Mouse (Mus musculus) kidney, postnatal 0 days (tissue): ENCODE data around the gene Tdpoz5. TPM values are rescaled to one million over a fixed set of nuclear protein-coding genes. Genes with fewer than 3 reads are reported as not detected.
"Not testable (repeated sequence)": the region's sequence is repeated elsewhere in the genome, so short reads cannot be mapped to it uniquely, and the experiment has no call there.

ENCODE experiments used
- ATAC-seq: fragments of 200-750 bp; cut with Nextera tagmentation; replicated peaks from 2 replicates; pipeline ENCODE4 v1.8.0; 2017; ENCODE audit warnings: low read depth, moderate number of reproducible peaks, moderate TSS enrichment, moderate library complexity; ENCODE audit not compliant: low FRiP score
- DNase-seq: peaks from one replicate; pipeline ENCODE4 v3.0.0-alpha.2; 2016; ENCODE audit warnings: low spot score
- H3K27ac ChIP-seq: fragments of 300-500 bp; sonication (generic); 2 replicates; pipeline ENCODE4 v1.5.1; 2014; ENCODE audit warnings: mild to moderate bottlenecking
- H3K27me3 ChIP-seq: fragments of 300-500 bp; sonication (generic); 2 replicates; pipeline ENCODE4 v1.6.1; 2014; ENCODE audit warnings: low read length, mixed read lengths; ENCODE audit not compliant: insufficient read depth
- H3K36me3 ChIP-seq: fragments of 300-500 bp; sonication (generic); 2 replicates; pipeline ENCODE4 v1.6.1; 2014; ENCODE audit warnings: low read length, mixed read lengths; ENCODE audit not compliant: insufficient read depth
- H3K4me1 ChIP-seq: fragments of 300-500 bp; sonication (generic); replicated peaks from 2 replicates; pipeline ENCODE4 v1.6.1; 2014; ENCODE audit warnings: antibody characterized with exemption, low read length, mixed read lengths; ENCODE audit not compliant: insufficient read depth
- H3K4me2 ChIP-seq: fragments of 300-500 bp; sonication (generic); 2 replicates; pipeline ENCODE4 v1.6.1; 2014; ENCODE audit warnings: mild to moderate bottlenecking, low read length, moderate library complexity, mixed read lengths
- H3K4me3 ChIP-seq: fragments of 300-500 bp; sonication (generic); replicated peaks from 2 replicates; pipeline ENCODE4 v1.5.1; 2014; ENCODE audit warnings: low read depth, low read length
- H3K9ac ChIP-seq: fragments of 300-500 bp; sonication (generic); 2 replicates; pipeline ENCODE4 v1.6.1; 2014; ENCODE audit warnings: low read depth, low read length
- H3K9me3 ChIP-seq: fragments of 300-500 bp; sonication (generic); replicated peaks from 2 replicates; pipeline ENCODE4 v1.6.1; 2016; ENCODE audit warnings: low read length, inconsistent platforms, mixed read lengths
- WGBS: fragments of 180-500 bp; shearing (Covaris S2); extraction: QIAGEN DNeasy Blood & Tissue Kit; methylation state at CpG from one replicate; pipeline ENCODE4 v1.1.7; 2014; 5-methylcytosine and 5-hydroxymethylcytosine counted together
- polyA plus RNA-seq: library from polyadenylated mRNA; unstranded; fragments of >200 nt; fragmentation: Nextera tagmentation; extraction: Ambion mirVana; gene quantifications from 2 replicates; pipeline ENCODE4 v1.2.1, GENCODE M21; 2015

Tdpoz5 gene
- not detected in 2 replicates for polyA plus RNA-seq

- DNase-seq, H3K27me3 ChIP-seq, H3K4me1 ChIP-seq, ATAC-seq, H3K9me3 ChIP-seq, H3K9ac ChIP-seq, H3K27ac ChIP-seq, H3K4me2 ChIP-seq, H3K4me3 ChIP-seq, H3K36me3 ChIP-seq: not testable (repeated sequence)
- WGBS: 84% methylated on average over 2 of the region's 4 CpGs
Measured at GRCm38 (mm10) chr3:93961214-93961613, at the start of gene Tdpoz5. Gene Tdpoz5 (minus strand): TSS chr3:93961314.

DNA sequence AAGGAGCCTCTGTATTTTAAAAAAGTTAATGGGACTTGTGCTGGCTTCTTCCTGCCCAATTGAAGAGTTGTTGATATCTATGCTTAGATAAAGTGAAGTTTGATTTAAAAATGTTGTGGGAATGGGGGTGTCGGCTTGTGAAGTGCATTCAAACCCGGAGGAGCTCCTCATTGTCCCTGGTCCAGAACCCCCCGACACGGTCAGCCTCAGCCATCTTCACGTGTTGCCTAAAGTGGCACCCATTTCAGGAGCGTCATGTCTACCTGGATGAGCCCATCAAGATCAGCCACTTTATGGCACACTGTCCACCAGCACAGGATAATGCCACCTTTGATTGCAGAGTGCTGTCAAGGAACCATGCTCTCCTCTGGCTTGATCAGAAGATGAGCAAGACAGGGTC is 7.8 kb upstream of the Tdpoz5 start:
- H3K36me3 ChIP-seq, H3K4me2 ChIP-seq, H3K4me1 ChIP-seq, H3K27ac ChIP-seq, H3K9ac ChIP-seq, H3K27me3 ChIP-seq, DNase-seq, H3K4me3 ChIP-seq, H3K9me3 ChIP-seq, ATAC-seq: not testable (repeated sequence)
- 92% methylated on average over 6 of the region's 6 CpGs for WGBS

DNA sequence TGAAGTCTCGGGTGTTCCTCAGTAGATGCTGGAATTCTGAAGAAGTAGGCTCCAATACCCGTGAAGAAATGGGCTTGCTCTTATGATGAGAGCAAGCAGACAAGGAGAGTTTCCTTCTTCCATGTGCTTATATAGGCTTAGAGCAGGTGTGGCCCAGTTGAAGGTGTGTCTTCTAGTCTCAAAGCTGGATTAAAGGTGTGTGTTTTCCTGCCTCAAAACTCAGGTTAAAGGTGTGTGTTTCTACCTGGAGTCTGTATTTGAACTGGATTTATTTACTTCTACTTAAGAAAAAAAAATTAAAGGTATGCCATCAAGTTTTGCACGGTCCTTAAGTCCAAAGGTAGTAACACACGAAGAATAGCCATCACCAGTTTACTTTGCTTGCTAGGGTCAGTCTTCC is 17.7 kb downstream of the Tdpoz5 start, which contains the start of gene Gm9117:
Gene Gm9117 (minus strand): TSS at position 101 of the 400 bp plus-strand sequence.
- not testable (repeated sequence) for DNase-seq, H3K36me3 ChIP-seq, H3K9ac ChIP-seq, ATAC-seq, H3K27ac ChIP-seq, H3K4me3 ChIP-seq, H3K9me3 ChIP-seq, H3K4me1 ChIP-seq, H3K4me2 ChIP-seq, H3K27me3 ChIP-seq
- 80% methylated on average over 3 of the region's 4 CpGs for WGBS

DNA sequence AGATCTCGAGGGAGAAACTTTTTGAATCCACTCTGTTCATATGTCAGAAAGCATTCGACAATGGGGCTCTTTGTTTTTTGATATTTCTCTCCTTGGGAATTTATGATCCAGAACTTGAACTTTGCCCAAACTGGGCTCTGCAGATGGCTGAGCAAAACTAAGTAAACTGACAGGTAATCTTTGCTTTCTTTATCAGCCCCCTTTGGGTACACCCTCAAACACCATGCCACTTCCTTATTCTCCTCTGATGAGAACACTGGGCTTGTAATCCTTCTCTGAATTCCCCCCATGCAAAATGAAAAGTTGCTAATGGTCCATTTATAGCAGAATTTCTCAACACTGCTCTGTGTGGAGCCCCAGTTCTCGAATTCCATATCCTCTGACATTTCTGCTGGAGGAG is 22.7 kb downstream of the Tdpoz5 start:
- H3K27ac ChIP-seq, H3K36me3 ChIP-seq, DNase-seq, H3K27me3 ChIP-seq, H3K4me2 ChIP-seq, H3K9ac ChIP-seq, H3K4me3 ChIP-seq, H3K9me3 ChIP-seq, H3K4me1 ChIP-seq, ATAC-seq: not testable (repeated sequence)
- WGBS: no CpG with 5 or more reads among the region's 3 CpGs

Other genes with a start within 250 kb of the Tdpoz5 start
- gene Gm5773, start 188.3 kb downstream of the Tdpoz5 start, polyA plus RNA-seq: not detected in 2 replicates
- not detected in 2 replicates for gene Tdpoz4, start 164.9 kb downstream of the Tdpoz5 start, polyA plus RNA-seq
- gene Tdpoz3, start 135.3 kb downstream of the Tdpoz5 start, polyA plus RNA-seq: not detected in 2 replicates
- gene Gm9117, start 17.8 kb downstream of the Tdpoz5 start, polyA plus RNA-seq: not detected in 2 replicates
- gene Gm9125, start 93.6 kb upstream of the Tdpoz5 start, polyA plus RNA-seq: not detected in 2 replicates
- gene Gm10697, start 111.3 kb upstream of the Tdpoz5 start, polyA plus RNA-seq: not detected in 2 replicates
- gene Gm10696, start 216.9 kb upstream of the Tdpoz5 start, polyA plus RNA-seq: not detected in 2 replicates
- not detected in 2 replicates for gene Gm5286, start 235.4 kb upstream of the Tdpoz5 start, polyA plus RNA-seq